Mouse (Mus musculus) granulocyte monocyte progenitor cell, adult 5-6 weeks (primary cell): ENCODE data around the gene Gm17581. TPM values are rescaled to one million over a fixed set of nuclear protein-coding genes. Genes with fewer than 3 reads are reported as not detected.
A peak's percentile ranks its signal among the peaks of the same experiment; 100 is the strongest.
"Not testable (repeated sequence)": the region's sequence is repeated elsewhere in the genome, so short reads cannot be mapped to it uniquely, and the experiment has no call there.

ENCODE experiments used
- ATAC-seq: replicated peaks from 2 replicates; pipeline ENCODE4 v1.8.0; 2016; ENCODE audit warnings: mild to moderate bottlenecking, moderate TSS enrichment, inconsistent platforms; ENCODE audit not compliant: poor library complexity, severe bottlenecking
- total RNA-seq, 2 experiments: library from RNA; stranded (forward) in 1 of 2; stranded (reverse) in 1 of 2; fragments of 200-712, 200-1000 nt in 1 of 2; fragments of >200 nt in 1 of 2; fragmentation: Nextera tagmentation in 1 of 2; gene quantifications; 2 replicates each; pipeline ENCODE4 v1.2.3; 2014 to 2017

Gm17581 gene
- total RNA-seq (2014; fragmentation: Nextera tagmentation) (not detected in 2 replicates), total RNA-seq (2017) (not detected in 2 replicates)

DNA sequence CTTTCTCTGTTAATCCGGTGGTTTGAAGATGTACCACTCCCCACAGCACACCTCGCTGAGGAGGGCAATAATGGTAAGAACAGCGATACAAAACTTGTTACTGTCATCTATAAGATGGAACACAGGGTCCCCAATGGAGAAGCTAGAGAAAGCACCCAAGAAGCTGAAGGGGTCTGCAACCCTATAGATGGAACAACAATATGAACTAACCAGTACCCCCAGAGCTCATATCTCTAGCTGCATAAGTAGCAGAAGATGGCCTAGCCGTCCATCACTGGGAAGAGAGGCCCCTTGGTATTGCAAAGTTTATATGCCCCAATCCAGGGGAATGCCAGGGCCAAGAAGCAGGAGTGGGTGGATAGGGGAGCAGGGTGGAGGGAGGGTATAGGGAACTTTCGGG, at the start of gene Gm17581:
Gene Gm17581 (minus strand): TSS at position 101 of the 400 bp plus-strand sequence.
- ATAC-seq, result not testable (repeated sequence)

DNA sequence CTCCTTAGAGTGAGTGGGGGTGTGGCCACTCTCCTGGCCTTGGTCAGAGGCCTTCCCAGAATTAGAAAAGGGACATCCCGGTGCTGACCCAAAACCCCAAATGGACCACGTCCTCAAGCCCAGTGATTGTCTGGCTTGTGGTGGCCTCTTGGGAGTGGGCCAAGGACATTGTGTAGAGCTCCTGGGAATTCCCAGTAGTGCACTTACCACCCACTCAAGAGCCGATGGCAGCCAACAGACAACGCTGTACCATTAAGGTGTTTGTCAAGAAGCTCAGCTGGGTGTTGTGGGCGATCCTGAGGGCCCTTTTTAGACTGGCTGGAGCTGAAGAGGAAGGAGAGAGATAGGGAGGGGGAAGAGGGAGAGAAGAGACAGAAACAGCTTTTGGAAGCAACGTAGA, 48.9 kb upstream of the Gm17581 start:
- ATAC-seq, result no peak

DNA sequence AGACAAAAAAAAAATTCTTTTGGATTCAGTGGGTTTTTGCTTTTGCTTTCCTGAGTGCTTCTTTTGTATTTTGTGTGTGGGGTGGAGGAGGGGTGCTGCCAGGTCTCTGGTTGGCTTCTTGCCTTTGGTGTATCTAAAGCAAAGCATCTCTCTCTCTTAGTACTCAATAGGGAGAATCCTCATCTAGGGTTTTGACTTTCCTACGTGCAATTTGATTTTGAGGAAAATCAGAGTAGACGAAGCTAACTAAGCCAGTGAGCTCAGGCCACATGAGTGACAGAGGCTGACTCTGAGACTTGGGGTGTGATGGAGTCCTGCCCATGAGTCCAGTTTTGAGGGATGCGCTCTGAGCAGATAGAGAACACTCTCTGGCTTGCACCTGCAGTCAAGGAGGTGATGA, 43.8 kb upstream of the Gm17581 start:
- ATAC-seq, result no peak

DNA sequence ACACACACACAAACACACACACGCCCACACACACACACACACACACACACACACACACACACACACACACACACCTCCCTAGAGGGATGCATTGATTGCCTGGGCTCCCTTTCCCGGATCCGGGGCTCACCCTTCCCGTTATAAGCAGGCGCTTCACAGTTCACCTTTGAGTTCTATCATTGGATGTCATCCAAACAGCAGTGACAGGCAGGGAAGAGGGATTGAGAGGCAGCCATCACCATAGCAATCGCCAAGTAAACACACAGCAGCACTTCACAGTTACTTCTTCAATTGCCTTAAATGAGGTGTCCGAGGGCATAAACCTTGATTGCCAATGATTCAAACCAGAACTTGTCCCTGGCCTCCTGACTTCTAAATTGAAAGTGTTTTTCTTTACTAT, 43.4 kb upstream of the Gm17581 start:
- ATAC-seq, result no peak

DNA sequence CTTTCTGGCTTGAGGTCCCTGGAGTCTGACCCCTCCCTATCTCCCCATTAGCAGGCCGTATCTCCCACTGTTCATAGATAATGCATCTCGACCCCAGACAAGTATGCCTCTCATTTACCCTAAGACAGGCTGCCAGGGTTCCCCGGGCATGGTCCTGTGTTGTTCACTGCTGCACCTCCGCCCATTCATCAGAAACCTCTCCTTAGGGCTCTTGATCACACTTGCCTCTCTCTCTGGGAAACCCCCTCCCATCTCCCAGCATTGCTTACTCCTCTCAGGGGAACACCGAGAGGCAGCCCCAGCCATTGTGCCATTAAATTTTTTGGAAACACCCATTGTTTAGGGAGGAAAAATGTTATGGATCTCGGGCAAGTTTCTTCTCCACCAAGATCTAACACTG, 42.3 kb upstream of the Gm17581 start:
- ATAC-seq, result no peak

DNA sequence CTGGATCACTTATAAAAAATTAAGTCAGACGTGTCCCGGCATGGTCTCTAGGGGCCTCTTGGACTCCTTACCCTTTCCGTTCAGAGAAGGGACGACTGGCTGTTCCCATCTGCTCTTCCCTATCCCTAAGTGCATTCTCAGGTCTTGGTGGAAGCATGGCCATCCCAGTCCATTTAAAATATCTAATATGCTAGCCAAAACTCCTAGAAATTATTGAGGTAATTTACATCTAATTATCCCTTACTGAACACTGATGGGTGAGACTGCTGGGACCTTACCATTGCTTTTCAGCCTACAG, 42.0 kb upstream of the Gm17581 start:
- no peak for ATAC-seq

DNA sequence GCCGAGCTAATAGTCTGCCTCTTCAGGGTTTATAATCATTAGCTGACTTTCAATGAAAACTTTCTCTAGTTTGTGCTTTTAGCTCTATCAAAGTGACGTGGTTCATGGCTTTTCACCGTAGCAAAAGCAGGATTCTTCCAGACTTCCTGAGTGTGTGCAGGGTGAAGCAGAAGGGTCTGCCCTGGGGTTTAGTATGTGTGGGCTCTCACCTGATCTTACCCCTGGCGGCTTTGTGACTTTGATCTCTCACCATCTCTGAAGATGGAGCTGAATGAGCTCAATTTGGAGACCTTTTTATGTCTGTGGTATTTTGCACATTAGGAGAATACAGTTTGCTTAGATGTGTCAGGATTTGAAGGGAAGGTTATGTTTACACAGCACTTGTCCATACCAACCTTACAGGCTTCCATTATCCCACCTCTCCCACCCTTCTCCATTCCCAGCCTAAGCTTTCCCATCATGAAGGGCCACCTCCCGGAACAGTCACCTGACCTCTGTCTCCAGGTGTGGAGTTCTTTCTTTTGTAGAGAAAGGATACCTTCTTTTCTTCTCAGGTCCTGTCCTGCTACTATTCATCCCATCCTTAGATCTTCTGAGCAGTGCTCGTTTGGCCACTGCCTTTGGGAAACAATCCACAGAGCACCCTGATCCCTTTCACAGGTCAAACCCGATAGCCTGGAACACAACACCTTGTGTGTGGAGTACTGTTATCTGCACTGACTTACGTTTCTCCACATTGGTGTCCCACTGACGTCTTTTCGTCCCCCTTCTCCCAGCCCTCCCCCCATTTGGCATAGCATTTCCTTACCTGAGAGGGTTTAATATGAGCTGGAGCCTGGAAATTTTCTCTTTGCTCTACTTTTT, 41.4 kb upstream of the Gm17581 start:
- no peak for ATAC-seq

DNA sequence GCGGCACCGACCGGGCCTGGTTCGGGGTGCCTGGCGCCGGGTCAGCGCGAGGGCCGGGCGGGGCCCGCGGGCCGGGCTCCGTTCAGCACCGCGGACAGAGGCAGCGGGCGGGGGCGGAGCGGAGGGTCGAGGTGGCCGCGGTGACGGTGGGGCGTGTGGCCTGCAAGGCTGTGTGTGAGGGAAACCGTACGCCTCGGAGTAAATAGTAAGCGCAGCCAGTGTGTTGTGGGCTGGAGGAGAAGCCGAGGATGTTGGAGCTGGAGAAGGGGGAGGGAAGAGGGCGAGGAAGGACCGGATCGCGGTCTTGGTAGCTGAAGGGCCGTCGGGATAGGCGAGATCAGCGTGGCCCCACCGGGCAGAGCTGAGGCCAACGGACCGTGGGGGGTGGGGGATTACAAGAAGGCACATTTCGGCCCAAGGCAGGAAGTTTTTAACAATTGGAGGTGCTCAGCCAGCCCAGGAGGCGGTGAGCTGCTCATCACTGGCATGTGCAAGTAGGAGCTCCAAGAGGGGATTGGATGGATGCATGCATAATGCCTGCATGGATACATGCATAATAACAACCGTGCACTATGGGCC, 40.1 kb upstream of the Gm17581 start:
- ATAC-seq, result peak; percentile 92

DNA sequence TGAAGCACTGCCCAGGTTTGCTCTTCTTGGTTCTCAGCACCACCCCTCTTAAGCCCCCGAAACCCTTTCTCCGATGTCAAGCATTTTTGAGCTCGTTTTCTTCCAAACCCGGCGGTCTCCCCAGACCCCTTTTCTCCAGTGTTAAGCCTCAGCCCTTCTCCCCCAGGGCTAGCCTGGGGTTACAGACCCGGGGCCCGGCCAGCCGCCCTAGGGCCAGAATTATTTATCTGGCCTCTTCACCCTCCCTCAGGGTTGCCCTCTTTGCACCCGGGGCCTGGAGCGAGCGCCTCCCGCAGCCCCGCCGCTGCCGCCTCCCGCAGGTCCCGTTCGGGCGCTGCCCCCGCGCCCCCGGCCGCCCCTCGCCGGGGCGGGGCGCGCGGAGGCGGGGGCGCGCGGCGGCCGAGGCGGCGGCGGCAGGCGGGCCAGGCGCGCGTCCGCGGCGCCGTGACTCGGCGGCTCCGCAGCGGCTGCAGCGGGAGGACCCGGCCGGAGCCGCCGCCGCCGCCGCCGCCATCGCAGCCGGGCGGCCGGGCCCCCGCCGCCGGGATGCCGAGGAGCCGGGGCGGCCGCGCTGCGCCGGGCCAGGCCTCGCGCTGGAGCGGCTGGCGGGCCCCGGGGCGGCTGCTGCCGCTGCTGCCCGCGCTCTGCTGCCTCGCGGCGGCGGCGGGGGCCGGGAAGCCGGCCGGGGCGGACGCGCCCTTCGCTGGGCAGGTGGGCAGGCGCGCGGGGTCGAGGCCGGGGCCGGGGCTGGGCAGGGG, 39.4 kb upstream of the Gm17581 start, which contains the start of gene Mmp24:
Gene Mmp24 (plus strand): TSS at position 416 of the 758 bp plus-strand sequence.
- no peak for ATAC-seq

DNA sequence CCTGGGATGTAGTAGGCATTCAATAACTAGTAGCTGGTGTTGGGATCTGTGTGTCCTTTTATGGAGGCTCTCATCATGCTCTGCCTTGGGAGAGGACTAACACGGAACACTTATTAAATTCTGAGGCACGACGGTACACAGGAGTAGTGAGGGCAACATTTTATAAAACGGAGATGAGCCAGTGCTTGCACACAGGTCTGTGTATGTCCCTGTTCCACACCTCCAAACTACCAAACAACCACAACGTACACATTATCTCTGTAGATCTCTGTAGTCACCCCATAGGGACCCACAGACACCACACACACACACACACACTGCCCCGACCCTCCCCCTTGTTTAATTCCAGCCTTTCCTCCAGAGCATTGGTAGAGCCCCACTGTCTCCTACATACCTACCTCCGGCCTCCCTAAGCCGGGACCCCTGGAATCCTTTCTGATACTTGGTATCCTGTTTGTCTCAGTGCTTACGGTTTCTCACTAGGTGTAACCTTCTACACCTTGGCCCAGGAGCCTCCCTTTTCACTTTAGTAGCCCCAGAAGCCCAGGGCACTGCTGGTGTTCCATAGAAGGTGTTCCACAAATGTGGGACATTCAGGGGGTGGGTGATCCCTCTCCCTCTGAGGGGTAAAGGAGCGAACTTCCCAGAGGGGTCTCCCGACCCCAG, 38.7 kb upstream of the Gm17581 start:
- ATAC-seq, result no peak

DNA sequence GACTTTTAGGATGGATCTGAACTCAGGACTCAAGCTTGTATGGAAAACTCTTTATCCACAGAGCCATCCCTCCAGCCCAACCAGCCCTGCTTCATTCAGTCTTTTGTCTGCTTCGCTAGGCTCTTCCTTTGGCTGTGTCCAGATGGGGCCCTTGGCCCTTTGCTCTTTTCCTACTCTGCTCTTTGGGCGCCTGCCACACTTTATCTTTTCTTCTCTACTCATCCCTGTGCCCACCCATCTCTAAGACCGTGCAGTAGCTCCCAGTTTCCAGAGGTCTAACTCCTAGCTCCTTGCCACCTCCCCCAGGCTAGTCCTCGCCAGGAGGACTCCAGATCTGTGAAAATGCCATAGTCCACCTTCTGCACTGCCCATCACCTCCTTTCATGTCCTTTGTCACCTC, 38.0 kb upstream of the Gm17581 start:
- no peak for ATAC-seq

DNA sequence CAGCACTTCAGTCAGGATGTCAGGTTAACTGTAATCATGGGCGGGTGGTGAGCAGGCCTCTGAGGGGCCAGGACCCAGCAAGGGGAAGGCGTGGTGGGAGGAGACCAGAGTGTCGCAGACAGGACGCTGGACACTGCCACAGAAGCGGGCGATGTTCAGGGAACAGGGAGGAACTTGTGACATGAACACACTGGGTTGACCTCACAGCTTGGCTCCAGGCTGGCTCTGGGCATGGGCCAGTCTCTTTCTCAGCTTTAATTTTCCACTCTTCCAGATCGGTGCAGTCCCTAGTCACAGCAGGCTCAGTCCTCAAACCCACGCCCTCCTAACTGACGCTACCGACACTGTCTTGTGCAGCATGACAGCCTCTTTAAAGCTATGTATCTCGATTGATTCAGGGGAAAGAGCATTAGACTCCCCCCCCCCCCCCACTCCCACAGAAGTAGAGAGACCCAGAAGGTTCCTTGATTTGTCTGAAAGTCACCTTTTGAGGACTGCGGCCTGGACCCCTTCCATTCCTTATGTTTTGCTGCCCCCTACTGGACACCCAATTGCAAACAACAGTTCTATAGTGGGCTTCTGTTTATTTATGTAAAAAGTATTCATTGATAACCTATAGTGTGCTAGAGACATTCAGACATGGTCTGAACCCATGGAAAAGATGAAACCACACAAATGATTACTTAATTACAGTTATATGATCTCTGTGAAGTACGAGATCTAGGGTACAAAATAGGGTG, 29.2 kb upstream of the Gm17581 start:
- ATAC-seq, result peak; percentile 76; the same call in 1 of the 2 replicates

DNA sequence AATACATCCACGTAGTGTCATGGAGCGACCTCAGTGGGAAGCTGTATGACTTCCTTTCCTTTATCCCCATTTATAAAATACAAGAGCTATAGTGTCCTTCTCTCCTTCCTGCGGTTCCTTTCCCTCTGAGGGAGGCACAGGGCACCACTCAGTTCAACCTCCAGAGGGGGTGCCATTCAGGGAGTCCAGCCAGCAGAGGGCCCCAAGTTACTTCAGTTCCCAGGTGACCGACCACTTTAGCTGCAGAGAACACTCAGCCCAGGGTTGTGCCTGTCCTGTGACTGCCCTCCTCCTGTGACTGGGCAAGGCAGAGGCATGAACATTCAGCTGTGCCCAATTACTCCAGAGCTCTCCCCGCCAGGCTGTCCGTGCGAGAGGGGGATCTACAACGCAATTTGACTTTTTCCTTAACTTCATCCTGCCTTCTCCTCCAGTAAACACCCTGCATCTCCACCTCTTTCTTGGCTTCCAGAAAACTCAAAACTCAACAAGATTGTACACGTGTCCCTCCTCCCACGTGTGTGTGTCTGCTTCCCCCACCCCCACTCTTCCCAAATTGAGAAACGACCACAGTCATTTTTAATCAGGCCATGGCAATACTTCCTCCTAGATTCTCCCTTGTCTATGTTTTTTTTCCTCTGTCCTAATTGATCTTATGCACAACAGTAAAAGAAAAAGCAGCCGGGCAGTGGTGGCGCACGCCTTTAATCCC, 21.3 kb upstream of the Gm17581 start:
- ATAC-seq, result peak; percentile 84

DNA sequence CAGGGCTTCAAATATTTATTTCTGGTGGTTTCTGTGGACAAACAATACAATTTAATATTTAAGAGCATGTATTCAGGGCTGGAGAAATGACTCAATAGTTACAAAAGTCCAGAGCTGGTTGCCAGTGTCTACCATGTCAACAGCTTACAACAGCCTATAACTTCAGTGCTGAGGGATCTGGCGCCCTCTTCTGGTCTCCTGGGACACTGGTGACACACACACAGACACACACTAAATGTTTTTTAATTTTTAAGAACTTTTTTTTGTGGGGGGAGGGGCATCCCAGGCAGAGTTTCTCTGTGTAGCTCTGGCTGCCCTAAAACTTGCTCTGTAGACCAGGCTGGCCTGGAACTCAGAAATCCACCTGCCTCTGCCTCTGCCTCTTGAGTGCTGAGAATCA, 20.1 kb upstream of the Gm17581 start:
- peak; percentile 68 for ATAC-seq

DNA sequence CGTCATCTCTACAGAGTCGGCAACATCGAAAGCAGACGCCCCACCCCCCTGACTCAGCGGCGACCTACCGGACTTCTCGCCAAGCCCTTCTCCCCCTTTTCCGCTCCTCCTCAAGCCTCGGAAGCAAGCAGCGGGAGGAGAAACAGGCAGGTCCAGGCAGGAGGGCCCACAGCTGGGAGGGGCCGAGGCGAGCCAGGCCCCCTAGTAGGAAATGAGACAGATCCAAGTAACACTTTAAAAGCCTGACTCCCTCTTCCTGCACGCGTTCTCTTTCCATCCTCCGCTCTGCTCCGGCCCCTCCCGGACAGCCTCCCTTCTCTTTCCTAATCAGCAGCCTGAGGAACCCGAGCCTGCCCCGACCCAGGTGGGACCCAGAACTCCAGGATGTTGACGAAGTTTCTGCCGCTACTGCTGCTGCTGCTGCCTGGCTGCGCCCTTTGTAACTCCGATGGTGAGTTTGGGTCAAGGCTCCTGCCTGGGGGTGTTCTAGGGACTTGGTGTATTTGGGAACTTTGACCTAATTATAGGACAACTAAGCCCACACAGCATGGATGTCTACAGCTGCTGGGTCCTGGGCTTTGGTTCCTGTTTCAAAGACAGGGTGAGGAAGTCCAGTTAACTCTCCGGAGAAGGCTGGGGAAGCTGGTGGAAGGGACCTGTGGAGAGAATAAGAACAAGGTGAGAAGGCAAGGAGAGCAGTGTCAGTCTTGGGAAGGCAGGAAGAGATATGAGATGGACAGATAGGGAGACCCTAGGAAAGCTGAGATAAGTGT, 15.5 kb upstream of the Gm17581 start, which contains the start of gene Procr:
Gene Procr (plus strand): TSS at position 104 of the 773 bp plus-strand sequence.
- ATAC-seq, result peak; percentile 71

DNA sequence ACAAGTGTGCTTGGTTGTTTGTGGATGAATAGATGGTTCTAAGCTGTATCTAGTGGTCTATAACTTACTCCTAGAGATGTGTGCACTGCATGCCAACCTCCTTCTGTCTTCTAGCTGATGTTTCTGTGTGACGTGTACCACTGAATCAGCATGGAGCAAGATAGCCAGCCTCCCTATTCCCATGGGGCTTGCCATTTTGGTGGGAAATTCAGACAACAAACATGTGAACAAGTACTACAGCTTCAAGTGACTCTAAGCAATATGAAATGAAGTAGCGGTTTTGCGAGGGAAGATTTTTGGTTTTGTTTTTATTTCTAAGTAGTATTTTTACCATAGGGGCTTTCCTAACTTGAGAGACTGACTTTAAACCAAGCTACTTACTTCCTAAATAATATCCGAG, 13.7 kb upstream of the Gm17581 start:
- no peak for ATAC-seq

DNA sequence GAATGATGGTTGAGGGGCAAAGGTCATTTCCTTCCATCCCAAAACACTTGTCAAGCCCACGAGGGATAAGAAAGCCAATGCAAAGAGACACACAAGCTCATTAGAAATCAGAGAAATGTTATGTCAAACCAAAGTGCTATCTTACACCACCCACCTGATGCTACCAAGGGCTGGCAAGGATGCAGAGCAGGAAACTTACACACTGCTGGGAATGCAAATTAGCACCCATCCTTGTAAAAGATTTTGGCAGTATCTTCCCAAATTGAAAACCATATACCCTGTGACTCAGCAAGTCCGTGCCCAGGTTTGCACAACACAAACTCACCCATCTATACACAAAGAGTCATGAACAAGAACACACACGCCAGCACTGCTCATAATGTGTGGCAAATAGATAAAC, 9.8 kb upstream of the Gm17581 start:
- no peak for ATAC-seq

DNA sequence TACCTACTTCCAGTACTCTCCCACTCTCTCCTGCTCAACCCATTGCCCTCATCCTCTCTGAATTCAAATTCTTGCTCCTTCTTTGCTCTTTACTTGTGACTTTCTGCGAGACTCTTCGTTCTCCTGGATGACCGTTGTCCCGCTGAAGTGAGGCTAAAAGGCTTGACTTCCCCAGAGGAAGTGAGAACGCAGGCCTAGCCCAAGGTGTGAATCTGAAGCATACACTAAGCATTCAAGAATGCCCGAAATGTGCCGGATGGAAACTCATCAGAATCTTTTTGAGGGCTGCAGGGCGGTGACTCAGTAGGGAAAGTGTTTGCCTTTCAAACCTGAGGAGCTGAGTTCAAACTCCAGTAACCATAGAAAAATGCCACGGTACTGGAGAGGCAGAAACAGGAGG, 7.7 kb upstream of the Gm17581 start:
- ATAC-seq, result peak; percentile 53

DNA sequence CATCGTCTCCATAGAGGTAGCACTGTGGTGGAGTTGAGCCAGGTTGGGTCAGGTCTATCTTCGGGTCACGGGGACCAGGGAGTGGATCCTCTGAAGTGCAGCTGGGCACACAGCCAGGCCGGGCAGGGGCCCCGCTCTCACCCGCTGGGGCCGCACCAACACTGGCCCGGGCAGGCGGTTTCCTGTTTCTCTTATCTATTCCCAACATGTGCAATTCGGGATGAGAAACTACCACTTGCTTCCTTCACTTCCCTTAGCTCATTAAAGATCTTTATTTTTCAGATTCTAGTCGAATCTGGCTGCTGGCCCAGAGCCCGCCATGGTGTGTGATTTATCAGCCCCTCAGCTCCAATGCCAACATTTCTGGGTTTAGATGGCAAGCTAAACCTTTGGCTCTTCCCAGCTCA, 7.3 kb upstream of the Gm17581 start:
- ATAC-seq, result peak; percentile 77
